Mouse (Mus musculus) megakaryocyte, embryonic 14.5 days (primary cell): Measurements from ENCODE around the gene Gm29106. TPM values are rescaled to one million over a fixed set of nuclear protein-coding genes. Genes with fewer than 3 reads are reported as not detected.
"Not testable (repeated sequence)": the region's sequence is repeated elsewhere in the genome, so short reads cannot be mapped to it uniquely, and the experiment has no call there.

Experiments used
- H3K27me3 ChIP-seq: replicated peaks from 2 replicates; pipeline ENCODE3; 2012; ENCODE audit warnings: inconsistent platforms
- H3K36me3 ChIP-seq: replicated peaks from 2 replicates; pipeline ENCODE3; 2012; ENCODE audit warnings: low read length, inconsistent platforms, mixed read lengths
- H3K4me1 ChIP-seq: 2 replicates; pipeline ENCODE4 v1.6.1; 2012; ENCODE audit warnings: inconsistent platforms
- H3K4me3 ChIP-seq: replicated peaks from 2 replicates; pipeline ENCODE3; 2012; ENCODE audit warnings: moderate library complexity, mild to moderate bottlenecking, inconsistent platforms
- H3K9me3 ChIP-seq: 2 replicates; pipeline ENCODE4 v1.6.1; 2012; ENCODE audit warnings: inconsistent platforms
- FLI1 ChIP-seq: IDR thresholded peaks from 2 replicates; pipeline ENCODE4 v1.6.1; 2012; ENCODE audit warnings: low read length, inconsistent platforms, mixed read lengths
- GATA1 ChIP-seq: IDR thresholded peaks from 3 replicates; pipeline ENCODE4 v1.6.1; 2012; ENCODE audit warnings: mixed read lengths, low read length, inconsistent platforms, borderline replicate concordance
- polyA plus RNA-seq: library from polyadenylated mRNA; stranded (reverse); fragments of >175 nt; gene quantifications from 2 replicates; pipeline ENCODE4 v1.2.3, GENCODE M21; 2012; ENCODE audit warnings: low replicate concordance; ENCODE audit not compliant: insufficient read depth

Gm29106 gene
- polyA plus RNA-seq = not detected in 2 replicates

DNA sequence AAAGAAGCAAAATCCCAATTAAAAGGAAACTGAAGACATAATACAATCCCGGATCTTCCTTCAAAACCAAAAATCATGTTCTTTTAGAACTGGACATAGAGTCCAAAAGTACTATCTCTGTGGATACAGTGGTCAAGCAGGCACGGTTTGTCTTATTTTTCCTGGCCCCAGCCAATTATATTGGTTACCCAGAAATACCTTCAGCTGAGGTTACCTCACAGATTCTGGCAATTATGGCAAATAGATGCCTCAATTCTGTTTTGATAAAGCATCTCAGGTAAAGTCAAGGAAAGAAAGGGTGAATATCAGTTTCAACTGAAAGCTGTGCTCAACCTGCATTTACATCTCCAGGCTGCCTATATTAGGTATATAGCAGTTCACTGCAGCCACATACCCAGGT, at the start of gene Gm29106:
Gene Gm29106 (plus strand): TSS at position 301 of the 400 bp plus-strand sequence.
- not testable (repeated sequence) for H3K9me3 ChIP-seq, H3K27me3 ChIP-seq, H3K4me1 ChIP-seq, H3K4me3 ChIP-seq, H3K36me3 ChIP-seq

DNA sequence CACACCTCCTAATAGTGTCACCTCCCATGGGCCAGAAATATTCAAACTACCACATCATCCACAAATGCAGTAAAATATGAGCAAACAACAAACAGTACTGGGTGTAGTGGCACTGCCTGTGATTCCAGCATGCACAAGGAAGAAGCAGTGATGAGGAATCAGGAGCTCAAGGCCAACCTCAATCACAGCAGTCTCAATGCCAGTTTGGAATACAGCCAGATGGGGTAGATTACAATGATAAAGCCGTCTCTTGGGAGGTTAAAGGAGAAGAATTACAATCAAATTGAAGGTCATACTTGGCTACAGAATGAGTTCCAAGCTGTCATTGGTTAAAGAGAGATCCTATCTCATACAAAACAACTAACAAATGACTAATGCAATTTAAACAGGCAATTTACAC, 52.2 kb downstream of the Gm29106 start:
- H3K27me3 ChIP-seq = no peaks in the 10 kb centered on the region
- no peak overlapping the region for H3K4me3 ChIP-seq
- no peak for TF ChIP-seq FLI1
- no peak for TF ChIP-seq GATA1
- no peaks in the 10 kb centered on the region for H3K36me3 ChIP-seq
- no peaks in the 10 kb centered on the region for H3K4me1 ChIP-seq
- no peaks in the 10 kb centered on the region for H3K9me3 ChIP-seq

DNA sequence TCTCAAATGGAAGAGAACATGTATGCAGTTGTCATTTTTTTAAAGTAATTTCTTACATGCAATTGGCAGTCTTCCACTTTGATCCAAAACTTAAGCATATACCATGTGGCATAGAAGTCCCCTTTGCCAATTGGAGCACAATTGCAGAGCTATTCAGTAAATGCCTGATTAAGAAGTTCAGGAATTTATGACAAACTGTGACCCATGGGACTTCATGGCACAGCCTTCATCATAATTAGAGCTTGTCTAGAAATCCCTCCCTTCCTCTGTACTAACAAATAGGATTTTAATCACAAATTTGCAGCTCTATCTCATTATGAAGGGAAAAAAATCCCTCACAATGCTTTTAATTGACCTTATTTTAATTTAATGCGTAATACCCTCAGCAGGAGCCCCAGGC, 59.7 kb downstream of the Gm29106 start:
- Histone ChIP-seq H3K4me3 (no peak overlapping the region), H3K4me1 (no peaks in the 10 kb centered on the region), H3K9me3 (no peaks in the 10 kb centered on the region), H3K27me3 (no peaks in the 10 kb centered on the region), H3K36me3 (no peaks in the 10 kb centered on the region)
- TF ChIP-seq GATA1 = no peak
- TF ChIP-seq FLI1 = no peak

Other genes starting within 250 kb of the Gm29106 start
- gene Gm28168, start 248.5 kb upstream of the Gm29106 start, polyA plus RNA-seq = not detected in 2 replicates
- gene Gm7145, start 210.6 kb upstream of the Gm29106 start, polyA plus RNA-seq = not detected in 2 replicates
- 2.1 and 3.9 TPM in 2 replicates for gene Tsn, start 135.2 kb downstream of the Gm29106 start, polyA plus RNA-seq
- 0.90 and 8.8 TPM in 2 replicates for gene Nifk, start 145.3 kb downstream of the Gm29106 start, polyA plus RNA-seq
- 8.3 and 18.9 TPM in 2 replicates for gene Clasp1, start 212.5 kb downstream of the Gm29106 start, polyA plus RNA-seq